Mouse (Mus musculus) cerebellum, adult 2 months (tissue): ENCODE data around the gene Nrarp. TPM values are rescaled to one million over a fixed set of nuclear protein-coding genes. Genes with fewer than 3 reads are reported as not detected.

Experiments used
- DNase-seq, 2 experiments: peaks; one replicate each; pipeline ENCODE4 v3.0.0; 2021
- H3K27ac ChIP-seq: fragments of 200-500 bp; 2 replicates; pipeline ENCODE4 v1.5.1; 2012; ENCODE audit warnings: low read length, control low read depth, inconsistent platforms; ENCODE audit not compliant: insufficient read depth
- H3K27me3 ChIP-seq: fragments of 200-500 bp; 2 replicates; pipeline ENCODE4 v1.6.1; 2012; ENCODE audit warnings: inconsistent platforms, mild to moderate bottlenecking, low read length, moderate library complexity; ENCODE audit not compliant: control insufficient read depth, insufficient read depth
- H3K4me1 ChIP-seq: fragments of 200-500 bp; 2 replicates; pipeline ENCODE4 v1.6.1; 2011; ENCODE audit warnings: low read length; ENCODE audit not compliant: control insufficient read depth, insufficient read depth
- H3K4me3 ChIP-seq: fragments of 200-500 bp; replicated peaks from 2 replicates; pipeline ENCODE3; 2011; ENCODE audit warnings: mild to moderate bottlenecking, low read depth, low read length, control low read depth; ENCODE audit not compliant: insufficient read depth
- CTCF ChIP-seq: fragments of 200-500 bp; IDR thresholded peaks from 2 replicates; pipeline ENCODE4 v1.5.1; 2011; ENCODE audit warnings: low read depth, mild to moderate bottlenecking, control low read depth, low read length, moderate library complexity, borderline replicate concordance; ENCODE audit not compliant: insufficient read depth
- POLR2A ChIP-seq: fragments of 200-500 bp; IDR thresholded peaks from 2 replicates; pipeline ENCODE4 v1.6.1; 2011; ENCODE audit warnings: low read length, control low read depth, borderline replicate concordance; ENCODE audit not compliant: insufficient read depth
- WGBS: fragments of 180-500 bp; shearing (Covaris S2); methylation state at CpG from one replicate; pipeline ENCODE4 v1.1.7; 2018; 5-methylcytosine and 5-hydroxymethylcytosine counted together
- polyA plus RNA-seq: library from polyadenylated mRNA; depleted of rRNA; stranded (reverse); fragments of >200 nt; gene quantifications from 2 replicates; pipeline ENCODE4 v1.2.3, GENCODE M21; 2012

Gene Nrarp
- polyA plus RNA-seq, 1 experiment = 9.4 TPM

- Histone ChIP-seq H3K27me3 (no peaks in the 10 kb centered on the region; the same call in 1 of the 2 replicates), H3K27ac (no peak overlapping the region), H3K4me3 (no peak overlapping the region), H3K4me1 (peaks cover 2% of the 10 kb centered on the region)
- no peak for DNase-seq
- TF ChIP-seq CTCF (no peak), POLR2A (no peak)
- 70% methylated on average over 6 of the region's 6 CpGs for WGBS
Observed at GRCm38 (mm10) chr2:25182664-25183063, 2.1 kb downstream of the Nrarp start.

- no peak for TF ChIP-seq POLR2A
- TF ChIP-seq CTCF = no peak
Observed at GRCm38 (mm10) chr2:25183336-25183735, 2.8 kb downstream of the Nrarp start.

GRCm38 (mm10) chr2:25184496-25184895 lies 3.9 kb downstream of the Nrarp start:
- 90% methylated on average over 7 of the region's 7 CpGs for WGBS
- Histone ChIP-seq H3K27ac (no peak overlapping the region), H3K4me1 (no peaks in the 10 kb centered on the region), H3K4me3 (no peak overlapping the region), H3K27me3 (no peaks in the 10 kb centered on the region; the same call in 1 of the 2 replicates)
- DNase-seq = no peak
- TF ChIP-seq POLR2A (no peak), CTCF (no peak)

More at GRCm38 (mm10) chr2:25183336-25183735, 2.8 kb downstream of the Nrarp start:
- Histone ChIP-seq H3K4me1 (no peaks in the 10 kb centered on the region), H3K4me3 (no peak overlapping the region), H3K27me3 (no peaks in the 10 kb centered on the region; the same call in 1 of the 2 replicates), H3K27ac (no peak overlapping the region)
- WGBS = 85% methylated on average over 2 of the region's 2 CpGs
- DNase-seq = no peak

- no peak for TF ChIP-seq POLR2A
- TF ChIP-seq CTCF = no peak
- H3K4me3 ChIP-seq = no peak overlapping the region
- DNase-seq = peak in 1 of 2 experiments; percentile 33
- 6% methylated on average over 64 of the region's 64 CpGs for WGBS
- H3K27me3 ChIP-seq = no peaks in the 10 kb centered on the region; the same call in 1 of the 2 replicates
- no peak overlapping the region for H3K27ac ChIP-seq
- H3K4me1 ChIP-seq = no peaks in the 10 kb centered on the region
Observed at GRCm38 (mm10) chr2:25185625-25186574, 5.3 kb downstream of the Nrarp start.

GRCm38 (mm10) chr2:25186575-25186930 lies 6.0 kb downstream of the Nrarp start:
- TF ChIP-seq POLR2A = no peak
- no peak for TF ChIP-seq CTCF
- Histone ChIP-seq H3K4me3 (no peak overlapping the region), H3K27ac (no peak overlapping the region), H3K4me1 (no peaks in the 10 kb centered on the region), H3K27me3 (no peaks in the 10 kb centered on the region; the same call in 1 of the 2 replicates)
- no peak for DNase-seq
- WGBS = 56% methylated on average over 5 of the region's 5 CpGs

- WGBS = 78% methylated on average over 6 of the region's 6 CpGs
Observed at GRCm38 (mm10) chr2:25187841-25188240, 7.3 kb downstream of the Nrarp start.

GRCm38 (mm10) chr2:25193330-25193770 lies 12.8 kb downstream of the Nrarp start:
- TF ChIP-seq CTCF = peak; percentile 97
- no peak for TF ChIP-seq POLR2A
- Histone ChIP-seq H3K27ac (no peak overlapping the region), H3K4me1 (peaks cover 3% of the 10 kb centered on the region; the same call in 1 of the 2 replicates), H3K4me3 (no peak overlapping the region), H3K27me3 (no peaks in the 10 kb centered on the region)
- peak; percentile 84 to 87 for DNase-seq
- WGBS = under 1% methylated on average over 6 of the region's 6 CpGs

More at GRCm38 (mm10) chr2:25187841-25188240, 7.3 kb downstream of the Nrarp start:
- no peak for TF ChIP-seq CTCF
- no peak for DNase-seq
- H3K27ac ChIP-seq = no peak overlapping the region
- H3K27me3 ChIP-seq = no peaks in the 10 kb centered on the region
- H3K4me1 ChIP-seq = no peaks in the 10 kb centered on the region
- H3K4me3 ChIP-seq = no peak overlapping the region

- 77% methylated on average over 5 of the region's 5 CpGs for whole genome bisulfite sequencing
- no peak for DNase-seq
- TF ChIP-seq POLR2A = no peak
- TF ChIP-seq CTCF = no peak
- no peak overlapping the region for H3K27ac ChIP-seq
- H3K4me1 ChIP-seq = peaks cover 3% of the 10 kb centered on the region; the same call in 1 of the 2 replicates
- H3K27me3 ChIP-seq = no peaks in the 10 kb centered on the region
- no peak overlapping the region for H3K4me3 ChIP-seq
Observed at GRCm38 (mm10) chr2:25194006-25194405, 13.4 kb downstream of the Nrarp start.
